Mouse (Mus musculus) embryonic stem cell, embryonic (primary cell): Measurements from ENCODE around the gene Gm6525.

Experiments used
- CTCF ChIA-PET, 4 experiments: fragments of 300-600 bp in 2 of 4; fragments of 350-600 bp in 2 of 4; sonication (Branson Sonifier 250); formaldehyde crosslinking; loops; one replicate each; lab custom pipeline; 2022; ENCODE audit warnings: inconsistent platforms in 2 of 4; lab: Charles Lee
- POLR2A ChIA-PET, 4 experiments: fragments of 300-600 bp in 2 of 4; fragments of 350-600 bp in 2 of 4; sonication (Branson Sonifier 250); formaldehyde crosslinking; loops; one replicate each; lab custom pipeline; 2022; ENCODE audit warnings: antibody characterized with exemption in 4 of 4, inconsistent platforms in 1 of 4; lab: Charles Lee

Gm6525 gene

DNA sequence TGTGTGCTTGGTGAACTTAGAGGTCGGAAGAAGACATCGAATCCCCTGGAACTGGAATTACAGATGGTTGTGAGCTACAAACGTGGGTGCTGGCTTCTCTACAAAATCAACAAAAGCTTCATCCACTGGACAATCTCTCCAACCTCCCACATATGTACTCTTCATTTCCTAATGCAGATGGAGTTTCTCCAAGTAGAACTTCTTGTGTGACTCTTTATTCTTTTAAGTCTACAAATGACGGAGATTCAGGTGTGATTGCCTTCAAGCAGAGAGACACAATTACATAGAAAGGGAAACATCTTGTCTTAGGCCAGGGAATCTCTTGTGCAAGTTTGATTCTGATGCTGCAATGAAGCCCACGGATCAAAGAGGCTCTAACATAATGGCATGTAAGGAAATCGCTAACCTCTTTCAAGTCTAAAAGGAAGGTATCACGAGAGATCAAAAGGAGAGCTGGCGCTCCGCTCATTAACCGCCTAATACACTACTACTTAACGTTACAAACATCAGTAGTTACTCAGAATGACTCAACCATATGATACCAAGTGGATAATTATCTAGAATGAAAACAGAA lies at the start of gene Gm6525:
TSS of gene Gm6525 (plus strand) at position 524 of the 574 bp plus-strand sequence.
- ChIA-PET CTCF (interaction anchor here (0.7 to 4.1 kb wide), 6 partner anchors 131 to 141 kb away, joined by 4 to 33 read pairs (median 6); no protein-coding TSS in a partner anchor), POLR2A (interaction anchor here in 2 of 4 experiments (0.7 to 1.4 kb wide), 5 partner anchors 9 to 131 kb away, joined by 3 to 4 read pairs (median 3); partner anchors contain the start of gene Mnd1 (in 1 of the 2))

- CTCF ChIA-PET = interaction anchor here in 3 of 4 experiments (0.6 to 1.4 kb wide), 5 partner anchors 25 to 1859 kb away, joined by 3 to 10 read pairs (median 4); no protein-coding TSS in a partner anchor
- POLR2A ChIA-PET = interaction anchor here in 2 of 4 experiments (0.6 to 1.1 kb wide), 2 partner anchors 84 to 145 kb away, joined by 3 read pairs; no protein-coding TSS in a partner anchor
Observed at GRCm38 (mm10) chr3:84125704-84126289, 48.1 kb upstream of the Gm6525 start.

DNA sequence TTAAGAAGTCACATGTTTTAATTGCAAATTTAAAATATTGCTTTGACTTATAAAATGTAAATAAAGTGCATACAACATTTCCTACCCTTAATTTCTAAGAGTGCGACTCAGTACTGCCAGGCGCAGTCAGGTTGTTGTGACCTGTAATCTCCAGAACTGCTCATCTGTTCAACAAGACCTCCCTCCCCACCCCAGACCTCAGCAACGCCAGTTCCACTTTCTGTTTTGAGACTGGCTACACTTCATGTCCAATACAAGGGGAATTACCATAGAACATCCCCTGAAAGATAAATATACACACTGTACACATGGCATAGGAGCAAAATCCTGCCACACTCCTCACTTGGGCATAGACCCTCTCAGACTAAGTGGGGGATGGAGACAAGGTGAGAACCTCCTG lies 47.2 kb upstream of the Gm6525 start:
- ChIA-PET POLR2A (no interaction called here), CTCF (interaction anchor here in 1 of 4 experiments (0.7 kb wide), 2 partner anchors 186 to 590 kb away, joined by 3 read pairs; no protein-coding TSS in a partner anchor)

DNA sequence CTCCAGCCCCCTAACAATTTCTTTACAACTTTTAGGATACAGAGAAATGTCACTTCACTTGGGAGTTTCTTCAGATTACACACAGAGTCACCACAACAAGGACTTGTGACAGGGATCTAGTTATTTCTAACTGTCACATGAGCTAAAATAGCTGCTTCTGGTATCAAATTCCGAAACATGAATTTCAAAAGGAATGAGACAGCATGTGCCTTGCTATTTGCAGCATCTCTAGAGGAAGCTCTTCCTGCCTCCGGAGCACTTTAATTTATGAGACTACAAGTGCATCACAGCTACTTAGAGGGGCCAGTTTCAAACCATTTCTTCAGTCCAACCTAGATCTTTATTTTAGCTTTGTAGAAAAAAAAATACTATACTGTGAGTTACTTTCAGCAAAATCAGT lies 46.5 kb upstream of the Gm6525 start:
- POLR2A ChIA-PET = interaction anchor here in 1 of 4 experiments (1.3 kb wide), 1 partner anchor 26 kb away, joined by 3 read pairs; no protein-coding TSS in a partner anchor
- CTCF ChIA-PET = interaction anchor here in 1 of 4 experiments (0.8 kb wide), 1 partner anchor 28 kb away, joined by 3 read pairs; the partner anchor contains the start of gene Mnd1

DNA sequence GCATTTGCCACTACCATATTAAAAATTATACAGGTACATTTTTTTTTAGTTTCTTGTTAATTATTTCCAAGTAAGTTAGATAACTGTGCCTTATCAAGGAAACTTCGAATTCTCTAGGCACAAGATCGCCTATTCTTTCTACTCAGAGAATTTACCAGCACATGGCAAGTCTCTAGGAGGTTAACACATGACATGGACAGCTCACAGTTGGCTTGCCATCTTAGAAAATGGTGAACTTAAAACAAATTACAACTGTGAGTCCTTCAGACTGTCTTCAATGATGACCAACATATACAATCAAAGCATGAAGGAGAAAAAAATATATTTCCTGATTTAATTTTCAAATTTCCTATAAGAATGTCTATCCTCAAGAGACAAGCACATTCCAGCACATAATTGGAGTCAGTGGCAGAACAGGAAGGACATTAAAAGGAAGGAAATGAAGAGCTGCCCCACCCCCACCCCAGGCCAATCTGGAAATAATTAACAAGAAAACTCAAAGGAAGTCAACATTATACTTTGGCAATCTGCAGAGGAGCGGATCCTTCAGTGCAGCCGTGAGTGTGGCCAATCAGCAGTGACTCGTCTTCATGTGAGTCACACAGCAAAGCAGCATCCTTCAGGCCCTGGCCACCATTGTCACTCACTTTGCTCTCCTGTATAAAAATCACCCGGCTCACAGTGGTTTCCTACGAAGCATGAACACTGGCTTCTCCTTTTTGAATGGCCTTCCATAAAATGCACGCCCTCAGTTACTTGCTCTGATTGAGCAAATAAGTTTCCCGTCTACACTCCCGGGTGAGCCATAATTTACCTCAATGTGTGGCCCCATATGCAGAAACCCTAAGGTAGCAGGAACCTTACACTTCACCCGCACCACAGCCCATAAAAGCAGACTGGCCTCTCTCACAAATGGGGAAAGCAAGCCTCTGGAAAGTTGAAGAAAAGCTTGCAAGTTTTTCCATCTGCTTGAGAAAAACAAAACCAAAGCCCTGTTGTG lies 44.7 kb upstream of the Gm6525 start:
- POLR2A ChIA-PET = interaction anchor here in 1 of 4 experiments (1.3 kb wide), 1 partner anchor 24 kb away, joined by 3 read pairs; no protein-coding TSS in a partner anchor
- CTCF ChIA-PET = no interaction called here

DNA sequence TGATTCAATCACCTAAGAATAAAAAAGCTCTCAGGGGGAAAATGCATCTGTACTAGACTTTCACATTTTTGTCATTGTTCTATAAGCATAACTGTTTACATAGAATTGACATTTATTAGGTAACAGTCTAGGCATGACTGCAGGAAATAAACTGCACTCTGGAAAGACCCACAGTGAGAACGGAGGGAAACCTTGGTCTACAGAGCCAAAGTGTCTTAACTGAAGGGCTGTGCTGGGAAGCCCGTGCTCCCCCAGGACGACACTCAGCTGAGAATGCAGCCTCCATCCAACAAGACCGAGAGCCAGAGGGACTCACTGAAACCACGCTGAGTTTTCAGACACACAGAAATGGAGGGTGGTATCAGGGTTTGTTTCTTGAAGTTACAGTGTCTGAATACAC lies 43.1 kb upstream of the Gm6525 start:
- CTCF ChIA-PET = no interaction called here
- POLR2A ChIA-PET = interaction anchor here in 1 of 4 experiments (1.3 to 1.5 kb wide), 2 partner anchors 22 to 90 kb away, joined by 3 read pairs; partner anchors contain the start of gene Tmem131l

GRCm38 (mm10) chr3:84131369-84131768 lies 42.5 kb upstream of the Gm6525 start:
- ChIA-PET POLR2A (interaction anchor here in 1 of 4 experiments (1.3 to 1.5 kb wide), 2 partner anchors 22 to 91 kb away, joined by 3 read pairs; partner anchors contain the start of gene Tmem131l), CTCF (interaction anchor here in 1 of 4 experiments (0.7 kb wide), 1 partner anchor 22 kb away, joined by 3 read pairs; no protein-coding TSS in a partner anchor)

- POLR2A ChIA-PET = interaction anchor here in 2 of 4 experiments (1.1 to 1.9 kb wide), 2 partner anchors 18 kb away, joined by 3 to 4 read pairs; no protein-coding TSS in a partner anchor
- CTCF ChIA-PET = interaction anchor here in 2 of 4 experiments (0.9 to 1.4 kb wide), 2 partner anchors 177 to 179 kb away, joined by 3 read pairs; no protein-coding TSS in a partner anchor
Observed at GRCm38 (mm10) chr3:84135387-84135786, 38.5 kb upstream of the Gm6525 start.

- ChIA-PET POLR2A (interaction anchor here in 2 of 4 experiments (1.1 to 1.9 kb wide), 2 partner anchors 17 kb away, joined by 3 to 4 read pairs; no protein-coding TSS in a partner anchor), CTCF (interaction anchor here in 1 of 4 experiments (1.4 kb wide), 1 partner anchor 177 kb away, joined by 3 read pairs; no protein-coding TSS in a partner anchor)
Observed at GRCm38 (mm10) chr3:84135933-84136332, 38.0 kb upstream of the Gm6525 start.

DNA sequence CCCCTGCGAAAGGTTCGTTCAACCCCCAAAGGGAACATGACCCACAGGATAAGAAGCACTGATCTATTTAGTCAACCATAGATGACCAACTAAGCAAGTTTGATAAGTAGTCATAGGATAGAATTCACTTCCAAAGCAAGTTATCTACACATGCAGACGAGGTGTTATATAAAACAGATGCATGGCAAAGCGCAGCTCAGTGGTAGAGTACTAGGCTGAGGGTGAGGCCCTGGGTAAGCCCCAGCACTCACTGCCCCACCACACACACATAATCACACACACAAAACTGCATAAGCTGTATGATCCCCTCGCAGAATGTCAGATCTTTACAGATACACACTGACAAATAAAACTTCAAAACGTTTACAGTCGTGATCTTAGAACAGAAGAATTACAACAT lies 37.4 kb upstream of the Gm6525 start:
- POLR2A ChIA-PET = interaction anchor here in 1 of 4 experiments (1.1 kb wide), 2 partner anchors 17 to 19 kb away, joined by 3 to 6 read pairs; partner anchors contain the start of gene Mnd1

DNA sequence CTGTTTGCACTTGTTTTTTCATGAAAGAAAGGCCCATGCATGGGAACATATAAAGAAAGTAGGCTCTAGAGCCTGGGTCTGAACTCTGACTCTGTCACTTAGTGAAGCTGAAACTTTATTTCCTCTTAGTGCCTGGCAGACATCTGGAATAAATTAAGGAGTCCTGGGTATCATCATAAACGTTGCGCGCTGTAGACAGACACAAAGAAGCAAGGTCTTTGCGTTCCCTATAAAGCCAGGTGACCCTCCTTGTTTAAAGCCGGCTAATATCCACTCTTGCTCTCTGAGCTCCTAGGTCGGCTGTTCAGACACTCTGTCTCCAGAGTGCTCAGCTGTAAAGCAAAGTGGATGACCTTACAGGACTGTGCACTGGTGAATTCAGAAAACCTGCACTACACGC lies 33.0 kb upstream of the Gm6525 start:
- ChIA-PET CTCF (interaction anchor here in 1 of 4 experiments (0.6 kb wide), 1 partner anchor 1043 kb away, joined by 3 read pairs; no protein-coding TSS in a partner anchor), POLR2A (no interaction called here)

More for the DNA sequence above, 37.4 kb upstream of the Gm6525 start:
- CTCF ChIA-PET = interaction anchor here in 1 of 4 experiments (0.6 kb wide), 1 partner anchor 235 kb away, joined by 13 read pairs; no protein-coding TSS in a partner anchor

GRCm38 (mm10) chr3:84149831-84150230 lies 24.1 kb upstream of the Gm6525 start:
- ChIA-PET POLR2A (no interaction called here), CTCF (no interaction called here)

DNA sequence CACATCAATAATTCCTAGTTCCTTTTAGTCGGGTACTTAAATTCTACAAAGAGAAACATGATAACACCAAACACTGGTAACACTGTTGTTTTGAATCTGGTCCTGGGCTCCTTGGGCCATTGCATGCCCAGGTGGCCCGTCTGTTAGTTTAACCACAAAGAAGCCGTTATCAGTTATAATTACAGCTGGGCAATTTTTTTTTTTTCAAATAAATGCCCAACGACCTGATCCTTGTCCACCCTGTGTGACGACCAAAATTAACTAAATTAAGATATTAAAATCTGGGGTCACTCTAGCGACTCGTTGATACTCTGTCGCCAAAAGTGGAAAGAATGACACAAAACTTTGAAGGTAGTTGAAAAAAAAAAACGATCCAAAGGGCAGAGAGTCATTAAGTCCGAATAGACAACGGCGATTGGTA lies 19.2 kb upstream of the Gm6525 start:
- CTCF ChIA-PET = interaction anchor here in 2 of 4 experiments (0.5 to 0.8 kb wide), 2 partner anchors 67 to 595 kb away, joined by 4 to 5 read pairs; no protein-coding TSS in a partner anchor
- POLR2A ChIA-PET = interaction anchor here in 3 of 4 experiments (0.6 to 1.5 kb wide), 3 partner anchors 40 to 239 kb away, joined by 3 to 7 read pairs (median 4); no protein-coding TSS in a partner anchor

DNA sequence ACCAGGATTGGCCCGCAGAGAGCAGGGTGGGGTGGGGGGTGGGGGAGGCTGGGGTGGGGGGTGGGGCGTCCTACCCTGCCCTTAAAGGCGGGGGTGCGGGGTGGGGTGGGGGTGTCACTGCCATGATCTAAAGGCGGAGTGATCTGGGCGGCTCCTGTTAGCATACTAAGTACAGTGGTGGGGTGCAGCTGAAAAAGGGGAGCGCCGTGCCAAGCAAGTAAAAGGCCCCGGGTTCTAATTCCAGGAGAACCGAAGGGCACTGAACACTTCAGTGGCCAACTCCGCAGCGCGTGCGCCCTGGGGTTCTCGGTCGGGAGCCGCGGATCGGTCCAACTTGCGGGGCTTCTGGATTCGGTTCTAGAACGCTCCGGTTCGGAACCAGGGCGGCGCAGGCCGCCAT lies 18.8 kb upstream of the Gm6525 start:
- CTCF ChIA-PET = interaction anchor here in 3 of 4 experiments (0.5 to 1.5 kb wide), 5 partner anchors 64 to 595 kb away, joined by 3 to 7 read pairs (median 4); no protein-coding TSS in a partner anchor

GRCm38 (mm10) chr3:84155558-84156006 lies 18.3 kb upstream of the Gm6525 start, which contains the start of gene Mnd1:
Gene Mnd1 (minus strand): TSS chr3:84155786.
- POLR2A ChIA-PET = interaction anchor here in 3 of 4 experiments (0.6 to 1.5 kb wide), 19 partner anchors 14 to 925 kb away, joined by 3 to 7 read pairs (median 3); partner anchors contain the start of gene Trim2 (in 1 of the 3)
- CTCF ChIA-PET = interaction anchor here (0.6 to 1.6 kb wide), 12 partner anchors 28 to 353 kb away, joined by 3 to 7 read pairs (median 3); no protein-coding TSS in a partner anchor

More for the DNA sequence above, 18.8 kb upstream of the Gm6525 start:
- POLR2A ChIA-PET = interaction anchor here in 3 of 4 experiments (0.6 to 1.5 kb wide), 8 partner anchors 18 to 926 kb away, joined by 3 to 7 read pairs (median 4); no protein-coding TSS in a partner anchor

DNA sequence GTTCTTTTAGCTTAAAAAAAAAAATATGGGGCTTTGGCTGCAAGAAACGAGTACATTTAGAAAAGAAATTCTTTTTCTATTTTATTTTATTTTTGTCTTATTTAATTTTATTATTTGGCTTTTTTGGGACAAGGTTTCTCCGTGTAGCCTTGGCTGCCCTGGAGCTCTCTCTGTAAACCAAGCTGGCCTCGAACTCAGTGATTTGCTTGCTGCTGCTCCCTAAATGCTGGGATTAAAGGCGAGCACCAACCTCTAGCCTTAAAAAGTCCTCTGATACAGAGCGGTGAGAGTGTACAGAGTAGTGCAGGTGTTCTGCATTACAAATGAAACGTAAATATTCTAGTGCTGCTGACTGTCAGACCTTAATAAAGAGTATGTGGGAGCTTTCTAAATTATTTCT lies 17.8 kb upstream of the Gm6525 start:
- ChIA-PET POLR2A (interaction anchor here in 3 of 4 experiments (0.7 to 1.5 kb wide), 17 partner anchors 14 to 319 kb away, joined by 3 to 7 read pairs (median 3); partner anchors contain the start of gene Trim2 (in 1 of the 3)), CTCF (interaction anchor here (0.6 to 1.6 kb wide), 12 partner anchors 28 to 354 kb away, joined by 3 to 7 read pairs (median 3); no protein-coding TSS in a partner anchor)
